Mouse (Mus musculus) embryo, embryonic 9.5 days (tissue): Measurements from ENCODE around the gene Mettl9.

Source experiments
- DNase-seq: peaks from one replicate; pipeline ENCODE4 v3.0.0-alpha.2; 2017; ENCODE audit errors: extremely low spot score

The Mettl9 gene

GRCm38 (mm10) chr7:121044251-121044650, 10.0 kb downstream of the Mettl9 start:
- DNase-seq: no peak

- no peak for DNase-seq
These were observed 11.6 kb downstream of the Mettl9 start for GRCm38 (mm10) chr7:121045671-121046453.

- no peak for DNase-seq
These were observed 13.4 kb downstream of the Mettl9 start for GRCm38 (mm10) chr7:121047624-121048023.

- no peak for DNase-seq
These were observed 18.8 kb downstream of the Mettl9 start for GRCm38 (mm10) chr7:121053071-121053470.

- no peak for DNase-seq
These were observed 25.4 kb downstream of the Mettl9 start for GRCm38 (mm10) chr7:121059477-121060218.

GRCm38 (mm10) chr7:121064309-121064708, 30.1 kb downstream of the Mettl9 start:
- no peak for DNase-seq

GRCm38 (mm10) chr7:121071276-121071675, 37.0 kb downstream of the Mettl9 start:
- no peak for DNase-seq

- DNase-seq: no peak
These were observed 38.3 kb downstream of the Mettl9 start for GRCm38 (mm10) chr7:121072506-121072905.

GRCm38 (mm10) chr7:121074281-121074680, 40.0 kb downstream of the Mettl9 start, which contains the start of gene Igsf6:
Igsf6 (minus strand) TSS chr7:121074572.
- DNase-seq: no peak

- no peak for DNase-seq
These were observed 40.7 kb downstream of the Mettl9 start for GRCm38 (mm10) chr7:121074801-121075400.

- no peak for DNase-seq
These were observed 41.2 kb downstream of the Mettl9 start for GRCm38 (mm10) chr7:121075416-121075815.

- no peak for DNase-seq
These were observed 43.1 kb downstream of the Mettl9 start for GRCm38 (mm10) chr7:121077311-121077710.

- peak; percentile 61 for DNase-seq
These were observed 43.6 kb downstream of the Mettl9 start for GRCm38 (mm10) chr7:121077829-121078228.

- no peak for DNase-seq
These were observed 47.1 kb downstream of the Mettl9 start, which contains the start of gene Otoa for GRCm38 (mm10) chr7:121081350-121081749. Otoa (plus strand) TSS chr7:121081650.

GRCm38 (mm10) chr7:121081816-121082215, 47.6 kb downstream of the Mettl9 start:
- DNase-seq: no peak

GRCm38 (mm10) chr7:121082949-121083513, 48.8 kb downstream of the Mettl9 start:
- no peak for DNase-seq

GRCm38 (mm10) chr7:121084840-121085453, 50.7 kb downstream of the Mettl9 start:
- no peak for DNase-seq

- DNase-seq: no peak
These were observed 51.3 kb downstream of the Mettl9 start for GRCm38 (mm10) chr7:121085500-121085899.

- no peak for DNase-seq
These were observed 54.5 kb downstream of the Mettl9 start for GRCm38 (mm10) chr7:121088745-121089144.

GRCm38 (mm10) chr7:121090748-121091147, 56.5 kb downstream of the Mettl9 start:
- no peak for DNase-seq

- DNase-seq: no peak
These were observed 58.8 kb downstream of the Mettl9 start for GRCm38 (mm10) chr7:121093026-121093425.
